Comparison of ENCODE assay signal across 20 mouse cellular contexts in genomic region chr1:188029205-188029604, GRCm38 (mm10).
"Had no signal": no experiment of that assay in that cellular context is flagged by ENCODE, and none has a peak within 500 bp of the region (broad histone marks: within the 10 kb centered on the region; RNA-seq: fewer than 3 reads in every experiment).

No protein-coding gene starts in this region.

- H3K36me3 ChIP-seq: limb, embryonic 10.5 days; limb, embryonic 13.5 days; liver, embryonic 12.5 days; liver, embryonic 15.5 days; lung, embryonic 15.5 days; neural tube, embryonic 12.5 days had no signal

- ATAC-seq: liver, embryonic 12.5 days had no signal

- H3K4me1 ChIP-seq: liver, embryonic 12.5 days; liver, embryonic 15.5 days; lung, embryonic 15.5 days had no signal

- H3K27me3 ChIP-seq: liver, embryonic 12.5 days; liver, embryonic 15.5 days; lung, embryonic 15.5 days; neural tube, embryonic 12.5 days had no signal

- H3K4me2 ChIP-seq: limb, embryonic 13.5 days; liver, embryonic 12.5 days; liver, embryonic 15.5 days; lung, embryonic 15.5 days; neural tube, embryonic 12.5 days had no signal

- H3K4me3 ChIP-seq: layer of hippocampus, adult 2 months; limb, embryonic 10.5 days; limb, embryonic 13.5 days; liver, embryonic 12.5 days; liver, embryonic 15.5 days; lung, embryonic 15.5 days; neural tube, embryonic 12.5 days had no signal

- H3K27ac ChIP-seq: kidney, postnatal 0 days; layer of hippocampus, adult 2 months; limb, embryonic 10.5 days; limb, embryonic 13.5 days; liver, embryonic 12.5 days; liver, embryonic 15.5 days; lung, embryonic 15.5 days; neural tube, embryonic 12.5 days; stomach, postnatal 0 days had no signal

- H3K9ac ChIP-seq: limb, embryonic 13.5 days; liver, embryonic 12.5 days; liver, embryonic 15.5 days; lung, embryonic 15.5 days; neural tube, embryonic 12.5 days had no signal

- H3K9me3 ChIP-seq: limb, embryonic 10.5 days; limb, embryonic 13.5 days; liver, embryonic 12.5 days; liver, embryonic 15.5 days; lung, embryonic 15.5 days; neural tube, embryonic 12.5 days had no signal

- DNase-seq: kidney, adult 2 months; kidney, postnatal 25 days; layer of hippocampus, adult 9-11 months; liver; lung, adult 18-20 months; lung, postnatal 10 days; lung, postnatal 36 days; right cerebral cortex, postnatal 4 days; thymus, adult 2 months; thymus, postnatal 14 days; thymus, postnatal 4 days had no signal
